In the genomic region with DNA sequence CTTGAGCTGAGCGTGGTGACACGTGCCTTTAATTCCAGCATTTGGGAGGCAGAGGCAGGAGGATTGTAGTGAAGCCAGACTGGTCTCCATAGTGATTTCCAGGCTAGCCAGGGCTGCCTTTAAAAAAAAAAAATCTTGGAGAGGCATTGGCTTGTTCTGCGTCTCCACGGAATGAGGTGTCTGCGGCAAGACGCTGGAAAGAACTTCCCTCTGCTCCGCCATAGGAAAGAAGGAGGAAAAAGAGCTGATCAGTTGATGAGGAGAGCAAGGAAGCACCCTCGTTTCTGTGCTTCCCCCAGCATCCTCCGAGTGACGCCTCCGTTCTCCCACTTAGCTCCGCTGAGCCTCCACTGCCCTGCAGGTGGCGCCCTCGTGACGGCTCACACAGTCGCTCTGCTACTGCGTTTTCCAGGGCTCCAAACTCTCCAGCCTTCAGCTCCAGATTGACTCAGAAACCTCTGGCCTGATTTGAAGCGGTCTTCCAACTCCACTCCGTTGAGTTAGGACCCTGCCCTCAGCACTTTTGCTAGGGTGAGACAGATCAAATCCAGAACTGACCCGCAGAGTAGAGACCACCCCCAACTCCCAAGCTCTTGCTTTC, we compare ENCODE assay signal across 8 mouse cellular contexts. TPM values are rescaled to one million over a fixed set of nuclear protein-coding genes. Genes with fewer than 3 reads are reported as not detected.
DNase-seq lines count a peak whose midpoint lies in the region; ATAC-seq and TF ChIP-seq lines count a peak whose summit lies in the region.

No protein-coding gene starts in this region.

- in situ Hi-C loops in Patski (cut with MboI; ENCODE audit: low pct_unique_long_range_greater_than_20kb), result loop anchor here (5.0 kb wide), 1 partner anchor 202 kb away; no protein-coding TSS in a partner anchor

- no peaks in the 10 kb centered on the region for H3K27me3 ChIP-seq in Patski

- peak; percentile 30 for DNase-seq in Patski (ENCODE audit: low read depth, low spot score)
- peak; percentile 91 to 93 for DNase-seq in cerebellum, postnatal 36 days
- DNase-seq in gastrocnemius, adult 8-10 months (ENCODE audit: low spot score in 2 of 2), result peak; percentile 68 to 69
- DNase-seq in hindlimb bud, embryonic 11.5 days (ENCODE audit: extremely low spot score, low read depth, low spot score), result peak; percentile 47
- DNase-seq in left cerebral cortex, adult 9 months (ENCODE audit: low spot score in 2 of 2), result peak; percentile 28 to 87
- DNase-seq in right cerebral cortex, postnatal 14 days, result peak; percentile 94
- peak; percentile 91 for DNase-seq in urinary bladder, postnatal 25 days (ENCODE audit: low spot score)

- peak; percentile 62 for ATAC-seq in Patski
- ATAC-seq in megakaryocyte-erythroid progenitor cell, adult 5-6 weeks (replicated peaks; ENCODE audit: low FRiP score, low TSS enrichment, poor library complexity, severe bottlenecking), result peak; percentile 94

- TF ChIP-seq CTCF in Patski (IDR thresholded peaks at IDR 0.05), result peak; percentile 96

- CTCF ChIA-PET in Patski (lab: Charles Lee), result interaction anchor here (0.8 to 2.4 kb wide), 28 partner anchors 10 to 216 kb away, joined by 3 to 21 read pairs (median 4); a partner anchor contains a TSS

- POLR2A ChIA-PET in Patski (lab: Charles Lee), result interaction anchor here (0.6 kb wide), 1 partner anchor 33 kb away, joined by 4 read pairs; no protein-coding TSS in a partner anchor

RNA-seq across cellular contexts. Expression of a gene that starts 13.5 kb away (rescaled TPM):
- polyA plus RNA-seq in Patski (2021), result 0.44 TPM
- total RNA-seq in gastrocnemius, adult 8-10 months (2022), result not detected
- 1.5 TPM in 1 of 2 replicates, not detected in the other for total RNA-seq in megakaryocyte-erythroid progenitor cell, adult 5-6 weeks (2014; fragmentation: Nextera tagmentation)
- 0.65 TPM in 1 of 2 replicates, not detected in the other for total RNA-seq in megakaryocyte-erythroid progenitor cell, adult 5-6 weeks (2017)

Comparison
In these comparisons a context has a peak if more than half of its experiments do, and no peak if none do; other contexts are left out.
1. Peak in every context shown above with its lines: DNase-seq and ATAC-seq.
2. DNase-seq: peak in every context shown above with its lines; median percentile 94 in right cerebral cortex, postnatal 14 days; 92 in cerebellum, postnatal 36 days; 91 in urinary bladder, postnatal 25 days; 68 in gastrocnemius, adult 8-10 months; 58 in left cerebral cortex, adult 9 months; 47 in hindlimb bud, embryonic 11.5 days; 30 in Patski.